Mouse (Mus musculus) lung, embryonic 15.5 days (tissue): ENCODE results near the gene Acer1. TPM values are rescaled to one million over a fixed set of nuclear protein-coding genes. Genes with fewer than 3 reads are reported as not detected.
A peak's percentile ranks its signal among the peaks of the same experiment; 100 is the strongest.
"Not testable (repeated sequence)": the region's sequence is repeated elsewhere in the genome, so short reads cannot be mapped to it uniquely, and the experiment has no call there.

Experiments
- ATAC-seq: fragments of 200-750 bp; cut with Nextera tagmentation; 2 replicates; pipeline ENCODE4 v1.8.0; 2017; ENCODE audit warnings: moderate number of reproducible peaks, borderline replicate concordance; ENCODE audit not compliant: low FRiP score, low TSS enrichment; ENCODE audit errors: extremely low read depth
- H3K27ac ChIP-seq: fragments of 300-500 bp; sonication (generic); 2 replicates; pipeline ENCODE4 v1.5.1; 2015; ENCODE audit warnings: moderate library complexity, mild to moderate bottlenecking, inconsistent platforms
- H3K27me3 ChIP-seq: fragments of 300-500 bp; sonication (generic); 2 replicates; pipeline ENCODE4 v1.6.1; 2015; ENCODE audit warnings: inconsistent platforms
- H3K36me3 ChIP-seq: fragments of 300-500 bp; sonication (generic); 2 replicates; pipeline ENCODE4 v1.6.1; 2015; ENCODE audit warnings: inconsistent platforms
- H3K4me1 ChIP-seq: fragments of 300-500 bp; sonication (generic); 2 replicates; pipeline ENCODE4 v1.6.1; 2015; ENCODE audit warnings: inconsistent platforms
- H3K4me2 ChIP-seq: fragments of 300-500 bp; sonication (generic); 2 replicates; pipeline ENCODE4 v1.6.1; 2015; ENCODE audit warnings: inconsistent platforms, mild to moderate bottlenecking, moderate library complexity
- H3K4me3 ChIP-seq: fragments of 300-500 bp; sonication (generic); 2 replicates; pipeline ENCODE4 v1.5.1; 2015; ENCODE audit warnings: mild to moderate bottlenecking, inconsistent platforms
- H3K9ac ChIP-seq: fragments of 300-500 bp; sonication (generic); 2 replicates; pipeline ENCODE4 v1.6.1; 2015; ENCODE audit warnings: inconsistent platforms
- H3K9me3 ChIP-seq: fragments of 300-500 bp; sonication (generic); 2 replicates; pipeline ENCODE4 v1.6.1; 2016; ENCODE audit warnings: inconsistent platforms
- WGBS: fragments of 180-500 bp; shearing (Covaris S2); methylation state at CpG from one replicate; pipeline ENCODE4 v1.1.7; 2015; 5-methylcytosine and 5-hydroxymethylcytosine counted together
- polyA plus RNA-seq: library from polyadenylated mRNA; unstranded; fragments of >200 nt; fragmentation: Nextera tagmentation; extraction: Ambion mirVana; gene quantifications from 2 replicates; pipeline ENCODE4 v1.2.1, GENCODE M21; 2015

The Acer1 gene
- polyA plus RNA-seq, 1 experiment from 2014 or later: not detected

- 1% methylated on average over 44 of the region's 45 CpGs for WGBS
- H3K27ac ChIP-seq: peak overlapping the region; percentile 80
- H3K4me2 ChIP-seq: peak overlapping the region; percentile 88
- peak; percentile 49 for ATAC-seq
- H3K4me3 ChIP-seq: peak overlapping the region; percentile 94
- H3K9ac ChIP-seq: peak overlapping the region; percentile 96
- H3K4me1 ChIP-seq: peaks cover 22% of the 10 kb centered on the region
- no peaks in the 10 kb centered on the region for H3K36me3 ChIP-seq
- no peaks in the 10 kb centered on the region; the same call in 1 of the 2 replicates for H3K27me3 ChIP-seq
- no peaks in the 10 kb centered on the region for H3K9me3 ChIP-seq
These were observed 47.2 kb downstream of the Acer1 start for GRCm38 (mm10) chr17:56934545-56935330.

GRCm38 (mm10) chr17:56933395-56933794 lies 48.5 kb downstream of the Acer1 start:
- Histone ChIP-seq H3K4me2 (peak overlapping the region; percentile 88; the same call in 1 of the 2 replicates), H3K9ac (no peak overlapping the region), H3K4me3 (peak overlapping the region; percentile 4; the same call in 1 of the 2 replicates), H3K36me3 (no peaks in the 10 kb centered on the region), H3K27ac (no peak overlapping the region), H3K4me1 (peaks cover 22% of the 10 kb centered on the region), H3K9me3 (no peaks in the 10 kb centered on the region), H3K27me3 (no peaks in the 10 kb centered on the region; the same call in 1 of the 2 replicates)
- 76% methylated on average over 2 of the region's 2 CpGs for WGBS
- no peak for ATAC-seq

GRCm38 (mm10) chr17:56930026-56930425 lies 51.9 kb downstream of the Acer1 start:
- Histone ChIP-seq H3K4me1 (peaks cover 22% of the 10 kb centered on the region), H3K4me2 (no peak overlapping the region), H3K36me3 (peaks cover 4% of the 10 kb centered on the region; the same call in 1 of the 2 replicates), H3K27ac (no peak overlapping the region), H3K27me3 (no peaks in the 10 kb centered on the region), H3K9me3 (no peaks in the 10 kb centered on the region), H3K4me3 (no peak overlapping the region), H3K9ac (no peak overlapping the region)
- WGBS: 74% methylated on average over 8 of the region's 8 CpGs
- ATAC-seq: no peak

- H3K27me3 ChIP-seq: no peaks in the 10 kb centered on the region
- no peak for ATAC-seq
- no peaks in the 10 kb centered on the region for H3K9me3 ChIP-seq
- no peak overlapping the region for H3K4me2 ChIP-seq
- H3K9ac ChIP-seq: no peak overlapping the region
- peaks cover 20% of the 10 kb centered on the region for H3K4me1 ChIP-seq
- 81% methylated on average over 1 of the region's 1 CpGs for WGBS
- H3K36me3 ChIP-seq: peaks cover 9% of the 10 kb centered on the region; the same call in 1 of the 2 replicates
- no peak overlapping the region for H3K27ac ChIP-seq
- no peak overlapping the region for H3K4me3 ChIP-seq
These were observed 52.4 kb downstream of the Acer1 start for GRCm38 (mm10) chr17:56929530-56929929.

GRCm38 (mm10) chr17:56929101-56929500 lies 52.8 kb downstream of the Acer1 start:
- Histone ChIP-seq H3K36me3 (peaks cover 14% of the 10 kb centered on the region; the same call in 1 of the 2 replicates), H3K4me1 (peaks cover 15% of the 10 kb centered on the region), H3K4me3 (no peak overlapping the region), H3K9me3 (no peaks in the 10 kb centered on the region), H3K27me3 (no peaks in the 10 kb centered on the region), H3K4me2 (no peak overlapping the region), H3K27ac (no peak overlapping the region), H3K9ac (no peak overlapping the region)
- ATAC-seq: no peak

- Histone ChIP-seq H3K4me2 (no peak overlapping the region), H3K4me3 (no peak overlapping the region), H3K9ac (no peak overlapping the region), H3K27me3 (no peaks in the 10 kb centered on the region), H3K27ac (no peak overlapping the region), H3K9me3 (no peaks in the 10 kb centered on the region), H3K36me3 (peaks cover 28% of the 10 kb centered on the region), H3K4me1 (no peaks in the 10 kb centered on the region)
- 90% methylated on average over 2 of the region's 2 CpGs for WGBS
- no peak for ATAC-seq
These were observed 55.9 kb downstream of the Acer1 start for GRCm38 (mm10) chr17:56925998-56926397.

GRCm38 (mm10) chr17:56919725-56920124 lies 62.2 kb downstream of the Acer1 start:
- Histone ChIP-seq H3K36me3 (peaks cover 61% of the 10 kb centered on the region), H3K27ac (0 out of 2 replicates have a peak overlapping the region, but pooled peaks have one; percentile 9)

GRCm38 (mm10) chr17:56917166-56917565 lies 64.8 kb downstream of the Acer1 start:
- 98% methylated on average over 2 of the region's 2 CpGs for WGBS
- Histone ChIP-seq H3K4me3 (no peak overlapping the region), H3K27ac (no peak overlapping the region), H3K27me3 (no peaks in the 10 kb centered on the region), H3K4me2 (no peak overlapping the region), H3K9me3 (no peaks in the 10 kb centered on the region), H3K36me3 (peaks cover 45% of the 10 kb centered on the region), H3K9ac (no peak overlapping the region), H3K4me1 (0 out of 2 replicates have a peak, but pooled peaks cover 6% of the 10 kb centered on the region)
- no peak for ATAC-seq

More at GRCm38 (mm10) chr17:56919725-56920124, 62.2 kb downstream of the Acer1 start:
- Histone ChIP-seq H3K4me1 (0 out of 2 replicates have a peak, but pooled peaks cover 6% of the 10 kb centered on the region), H3K9ac (no peak overlapping the region), H3K27me3 (no peaks in the 10 kb centered on the region), H3K4me3 (no peak overlapping the region), H3K4me2 (no peak overlapping the region), H3K9me3 (no peaks in the 10 kb centered on the region)
- ATAC-seq: peak; percentile 60; the same call in 1 of the 2 replicates
- WGBS: 68% methylated on average over 3 of the region's 3 CpGs

GRCm38 (mm10) chr17:56913444-56913843 lies 68.5 kb downstream of the Acer1 start:
- H3K27me3 ChIP-seq: no peaks in the 10 kb centered on the region
- H3K4me3 ChIP-seq: no peak overlapping the region
- H3K9ac ChIP-seq: no peak overlapping the region
- no peak for ATAC-seq
- no peaks in the 10 kb centered on the region for H3K9me3 ChIP-seq
- H3K27ac ChIP-seq: no peak overlapping the region
- no peak overlapping the region for H3K4me2 ChIP-seq
- peaks cover 10% of the 10 kb centered on the region; the same call in 1 of the 2 replicates for H3K4me1 ChIP-seq
- H3K36me3 ChIP-seq: peaks cover 21% of the 10 kb centered on the region

GRCm38 (mm10) chr17:56913023-56913422 lies 68.9 kb downstream of the Acer1 start:
- H3K4me3 ChIP-seq: no peak overlapping the region
- no peaks in the 10 kb centered on the region for H3K9me3 ChIP-seq
- H3K4me2 ChIP-seq: no peak overlapping the region
- H3K4me1 ChIP-seq: peaks cover 14% of the 10 kb centered on the region
- no peaks in the 10 kb centered on the region for H3K27me3 ChIP-seq
- no peak overlapping the region for H3K9ac ChIP-seq
- no peak for ATAC-seq
- H3K36me3 ChIP-seq: peaks cover 20% of the 10 kb centered on the region
- WGBS: 70% methylated on average over 3 of the region's 3 CpGs
- H3K27ac ChIP-seq: no peak overlapping the region

GRCm38 (mm10) chr17:56909764-56910163 lies 72.2 kb downstream of the Acer1 start:
- H3K4me1 ChIP-seq: peaks cover 33% of the 10 kb centered on the region
- 96% methylated on average over 2 of the region's 2 CpGs for WGBS
- peaks cover 17% of the 10 kb centered on the region for H3K36me3 ChIP-seq
- H3K9me3 ChIP-seq, H3K9ac ChIP-seq, H3K27me3 ChIP-seq, H3K4me3 ChIP-seq, ATAC-seq, H3K27ac ChIP-seq, H3K4me2 ChIP-seq: not testable (repeated sequence)

GRCm38 (mm10) chr17:56907887-56908286 lies 74.0 kb downstream of the Acer1 start:
- Histone ChIP-seq H3K4me2 (no peak overlapping the region), H3K4me3 (no peak overlapping the region), H3K27ac (peak overlapping the region; percentile 65), H3K9ac (no peak overlapping the region), H3K27me3 (no peaks in the 10 kb centered on the region), H3K9me3 (no peaks in the 10 kb centered on the region), H3K4me1 (peaks cover 33% of the 10 kb centered on the region), H3K36me3 (peaks cover 24% of the 10 kb centered on the region)
- peak; percentile 23; the same call in 1 of the 2 replicates for ATAC-seq
- WGBS: 11% methylated on average over 9 of the region's 9 CpGs
